Mouse (Mus musculus) heart, postnatal 25 days (tissue): ENCODE measurements around the gene Pdzd9. TPM values are rescaled to one million over a fixed set of nuclear protein-coding genes. Genes with fewer than 3 reads are reported as not detected.
"Not testable (repeated sequence)": the region's sequence is repeated elsewhere in the genome, so short reads cannot be mapped to it uniquely, and the experiment has no call there.

ENCODE experiments used
- DNase-seq: peaks from one replicate; pipeline ENCODE4 v3.0.0; 2022; ENCODE audit warnings: low spot score
- intact Hi-C: fragments of 180-260 bp; cut with DNase I; formaldehyde crosslinking; loops from one replicate; pipeline ENCODE4 v1.15.1; 2025
- total RNA-seq, 2 experiments: library from RNA; stranded (reverse); gene quantifications; 2 replicates each; pipeline ENCODE4 v1.2.3; 2021

Gene Pdzd9
- not detected for total RNA-seq

DNA sequence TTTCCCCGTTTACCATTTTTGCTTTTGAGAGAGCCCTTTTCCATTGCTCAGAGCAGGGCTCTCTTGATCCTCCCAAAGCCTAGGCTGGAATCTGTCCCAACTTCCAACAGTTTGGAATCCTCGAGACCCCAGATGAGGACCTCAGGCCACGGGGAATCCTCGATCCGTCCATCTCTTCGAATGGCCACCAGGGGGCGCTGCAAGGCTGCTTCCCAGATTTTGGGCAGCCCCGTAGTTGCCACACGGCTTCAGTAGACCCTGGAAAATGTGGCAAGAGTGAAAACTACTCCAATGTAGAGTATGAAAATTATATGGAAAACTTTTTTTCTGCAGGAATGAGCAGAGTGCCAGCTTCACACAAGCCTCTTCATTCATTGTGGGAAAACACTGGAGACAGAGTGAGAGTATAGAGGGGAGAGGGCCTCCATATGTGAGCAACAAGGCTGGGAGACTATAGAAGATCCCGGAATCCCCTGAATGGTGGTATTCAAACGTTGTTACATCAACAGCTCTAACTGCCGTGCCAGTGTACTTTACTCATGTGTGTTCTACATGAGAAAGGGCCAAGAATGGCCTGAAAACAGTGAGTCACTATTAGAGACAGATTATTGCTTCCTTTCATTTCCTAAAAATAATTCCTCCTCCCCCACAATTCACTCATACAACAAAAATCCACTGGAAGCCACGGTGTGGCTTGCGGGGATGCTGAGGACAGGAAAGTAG lies at the start of gene Pdzd9:
TSS of gene Pdzd9 (minus strand) at position 191 of the 723 bp plus-strand sequence.
- DNase-seq = peak; percentile 27
- intact Hi-C loops = loop anchor here (1.0 to 2.0 kb wide), 3 partner anchors 56 to 152 kb away; no protein-coding TSS in a partner anchor

DNA sequence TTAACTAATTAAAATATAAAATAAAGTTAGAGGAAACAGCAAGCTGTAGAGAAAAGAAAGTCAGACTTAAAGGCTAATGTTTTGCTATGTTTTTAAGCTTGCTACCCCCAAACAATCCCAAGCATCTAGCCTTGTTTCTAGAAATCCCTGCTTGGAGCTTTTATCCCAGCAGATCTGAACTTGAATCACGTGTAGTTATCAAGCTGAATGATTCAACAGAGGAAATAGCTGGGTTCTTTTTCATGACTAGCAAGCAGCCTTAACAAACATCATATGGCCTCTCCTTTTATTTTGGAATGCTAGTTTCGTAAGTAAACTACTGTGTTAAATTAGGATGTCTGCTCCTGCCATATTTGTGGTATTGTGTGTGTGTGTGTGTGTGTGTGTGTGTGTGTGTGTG lies 47.1 kb upstream of the Pdzd9 start:
- intact Hi-C loops = loop anchor here (5.0 kb wide), 1 partner anchor 40 kb away; the partner anchor contains the start of gene Mosmo
- DNase-seq = no peak

DNA sequence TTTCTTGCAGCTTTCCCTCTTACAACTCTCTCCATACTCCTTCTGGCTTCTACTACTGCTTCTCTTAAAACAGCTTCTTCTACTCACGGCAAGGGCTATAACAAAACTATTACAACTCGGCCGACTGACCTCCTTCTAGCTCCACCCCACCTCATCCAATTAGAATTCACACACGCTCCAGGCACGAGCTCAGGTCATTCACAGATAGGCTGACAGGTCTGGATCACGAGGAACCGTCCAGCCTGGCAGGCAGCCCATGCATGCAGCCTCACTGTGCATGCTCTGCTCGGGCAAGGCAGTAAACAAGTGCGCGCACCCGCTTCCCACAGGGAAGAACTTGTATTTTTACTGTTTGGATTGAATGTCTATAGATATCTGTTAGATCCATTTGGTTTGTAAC lies 43.8 kb upstream of the Pdzd9 start:
- intact Hi-C loops = not testable (repeated sequence)

DNA sequence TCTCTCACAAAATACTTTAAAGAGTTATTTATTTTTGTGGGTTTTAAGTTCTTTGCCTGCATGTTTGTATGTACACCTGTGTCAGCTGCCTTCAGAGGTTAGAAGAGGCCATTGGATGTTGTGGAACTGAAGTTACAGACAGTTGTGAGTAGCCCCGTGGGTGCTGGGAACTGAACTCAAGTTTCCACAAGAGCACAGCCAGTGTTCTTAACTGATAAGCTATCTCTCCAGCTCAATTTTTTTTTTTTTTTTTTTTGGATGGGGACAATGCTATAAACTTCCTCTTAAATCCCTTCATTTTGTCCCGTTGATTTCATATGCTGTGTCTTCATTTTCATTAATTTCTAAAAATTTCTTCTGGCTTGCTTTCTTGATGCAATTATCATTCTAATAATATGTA lies 43.1 kb upstream of the Pdzd9 start:
- intact Hi-C loops = no loop called here
- no peak for DNase-seq

More for the DNA sequence above, 43.8 kb upstream of the Pdzd9 start:
- DNase-seq = not testable (repeated sequence)

DNA sequence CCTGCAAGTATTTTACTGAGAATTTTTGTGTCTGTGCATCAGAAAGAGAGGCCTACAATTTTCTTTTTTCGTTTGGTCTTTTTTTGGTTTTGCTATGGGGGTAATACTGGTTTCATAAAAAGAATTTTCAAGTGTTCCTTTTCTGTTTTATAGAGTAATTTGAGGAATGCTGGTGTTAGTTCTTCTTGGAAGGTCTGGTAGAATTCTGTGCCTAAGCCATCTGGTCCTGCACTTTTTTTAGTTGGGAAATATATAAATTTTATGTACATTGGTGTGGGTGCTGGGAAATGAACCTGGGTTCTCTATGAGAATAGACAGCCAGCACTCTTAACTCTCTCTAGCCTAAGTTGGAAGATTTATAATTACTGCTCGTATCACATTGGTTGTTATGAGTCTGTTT lies 41.9 kb upstream of the Pdzd9 start:
- intact Hi-C loops = no loop called here
- DNase-seq = no peak

DNA sequence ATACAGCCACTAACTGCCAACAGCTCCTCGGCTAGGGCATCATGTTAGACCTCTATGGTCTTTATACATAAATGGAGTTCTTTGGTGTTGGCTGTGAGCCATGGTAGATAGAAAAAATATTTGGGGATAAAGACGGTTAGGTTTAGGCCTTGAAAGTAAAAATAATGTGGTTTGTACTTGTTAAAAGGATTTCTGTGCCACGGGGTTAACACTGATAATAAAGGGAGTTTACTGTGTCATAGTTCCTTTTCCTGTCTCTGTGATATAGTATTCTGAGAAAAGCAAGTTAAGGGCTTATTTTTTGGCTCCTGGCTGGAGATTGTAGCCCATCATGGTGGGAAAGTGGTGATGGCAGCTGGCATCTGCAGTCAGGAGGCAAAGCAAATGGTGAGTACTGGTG lies 33.7 kb upstream of the Pdzd9 start:
- intact Hi-C loops = no loop called here

DNA sequence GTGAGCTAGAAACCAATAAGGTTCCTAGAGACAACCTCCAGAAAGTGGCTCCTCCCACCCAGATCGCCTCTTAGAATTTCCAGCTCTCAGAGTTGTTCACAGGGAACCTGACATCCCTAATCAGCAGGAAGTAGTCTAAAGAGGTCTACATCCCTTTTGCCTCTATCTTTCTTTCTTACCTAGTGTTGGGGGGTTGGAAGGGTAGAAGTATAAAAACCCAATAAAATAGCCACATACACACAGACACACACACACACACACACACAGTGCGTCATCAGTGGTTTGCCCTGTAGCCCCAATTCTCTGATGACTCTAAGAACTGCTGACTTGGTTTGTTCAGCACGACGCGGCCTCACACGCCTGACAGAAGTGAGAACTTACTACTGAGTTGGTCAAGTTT lies 29.4 kb upstream of the Pdzd9 start:
- DNase-seq = no peak
- intact Hi-C loops = no loop called here

More for the DNA sequence above, 33.7 kb upstream of the Pdzd9 start:
- no peak for DNase-seq

DNA sequence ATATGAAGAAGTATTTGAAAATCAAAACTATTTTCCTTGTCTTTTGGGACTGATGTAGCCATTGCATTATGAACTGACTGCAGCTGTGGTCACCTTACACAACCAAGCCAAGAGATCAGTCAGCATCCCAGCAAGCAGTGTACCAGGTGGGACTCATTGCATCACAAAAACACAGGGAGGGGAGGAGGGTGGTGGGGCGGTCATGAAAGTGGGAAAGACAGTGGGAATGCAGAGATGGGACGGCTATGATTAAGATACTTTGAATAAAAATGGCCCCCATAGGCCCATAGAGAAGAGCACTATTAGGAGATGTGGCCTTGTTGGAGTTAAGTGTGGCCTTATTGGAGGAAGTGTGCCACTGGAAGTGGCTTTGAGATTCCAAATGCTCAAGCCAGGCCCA lies 26.2 kb upstream of the Pdzd9 start:
- no peak for DNase-seq
- intact Hi-C loops = no loop called here

DNA sequence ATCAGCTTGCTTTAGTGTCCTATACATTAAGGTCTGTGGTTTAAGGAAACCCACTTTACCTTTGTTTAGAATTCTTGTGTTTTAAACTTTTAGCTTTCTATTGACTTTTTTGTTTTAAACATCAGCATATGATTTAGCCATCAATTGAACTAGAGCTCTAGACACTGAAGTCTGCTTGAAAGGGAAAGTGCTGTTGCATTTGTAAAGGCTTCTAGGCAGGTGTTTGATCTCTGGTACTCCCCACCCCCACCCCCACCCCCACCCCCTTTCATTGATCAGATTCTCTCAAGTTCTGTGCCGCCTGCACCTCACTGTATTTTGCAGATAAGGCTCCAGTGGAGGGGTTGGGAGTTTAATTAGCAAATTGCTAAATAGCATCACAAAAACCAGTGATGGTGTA lies 25.5 kb upstream of the Pdzd9 start:
- DNase-seq = no peak
- intact Hi-C loops = no loop called here

DNA sequence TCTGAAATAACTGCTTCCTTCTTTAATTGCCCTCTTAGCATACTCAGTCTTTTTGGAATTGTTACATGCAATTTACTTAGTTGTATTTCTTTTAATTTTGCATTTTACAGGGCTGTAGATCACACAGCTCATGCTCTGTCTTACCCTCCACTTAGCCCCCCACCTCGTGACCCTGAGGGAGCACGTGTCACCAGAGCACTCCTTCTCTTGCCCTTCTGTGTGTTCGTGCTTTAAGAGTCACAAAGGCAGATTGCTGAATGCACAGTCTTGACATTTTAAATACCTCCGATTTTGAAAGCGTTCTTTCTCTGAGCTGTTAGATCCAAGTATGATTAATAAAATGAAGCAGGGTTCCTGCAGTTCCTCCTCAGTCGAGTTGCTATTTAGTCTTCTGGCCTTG lies 25.1 kb upstream of the Pdzd9 start:
- DNase-seq = no peak

DNA sequence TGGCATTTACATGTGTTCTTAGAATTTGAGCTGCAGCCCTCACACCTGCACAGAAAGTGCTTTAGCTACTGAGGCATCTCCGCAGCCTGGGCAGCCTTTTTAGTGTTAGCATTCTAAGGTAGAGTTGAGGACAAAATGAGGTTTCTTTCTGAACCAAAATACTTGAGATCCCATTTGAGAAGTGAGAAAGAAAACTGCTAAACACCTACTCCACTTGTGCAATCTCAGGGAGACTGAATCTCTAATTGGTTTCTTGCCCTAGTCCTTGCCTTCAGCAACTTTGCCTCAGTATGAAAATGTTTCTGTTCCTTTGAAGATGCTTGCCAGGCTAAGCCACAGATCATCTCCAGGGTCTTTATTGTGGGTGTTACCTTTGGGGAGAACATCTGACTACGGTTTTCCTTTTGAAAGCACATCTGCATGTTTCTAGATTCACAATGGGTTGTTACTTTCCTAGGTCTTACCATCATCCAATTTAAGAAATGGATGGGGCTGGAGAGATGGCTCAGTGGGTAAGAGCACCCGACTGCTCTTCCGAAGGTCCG lies 23.8 kb upstream of the Pdzd9 start:
- DNase-seq = no peak
- intact Hi-C loops = no loop called here

More for the DNA sequence above, 25.1 kb upstream of the Pdzd9 start:
- intact Hi-C loops = no loop called here

DNA sequence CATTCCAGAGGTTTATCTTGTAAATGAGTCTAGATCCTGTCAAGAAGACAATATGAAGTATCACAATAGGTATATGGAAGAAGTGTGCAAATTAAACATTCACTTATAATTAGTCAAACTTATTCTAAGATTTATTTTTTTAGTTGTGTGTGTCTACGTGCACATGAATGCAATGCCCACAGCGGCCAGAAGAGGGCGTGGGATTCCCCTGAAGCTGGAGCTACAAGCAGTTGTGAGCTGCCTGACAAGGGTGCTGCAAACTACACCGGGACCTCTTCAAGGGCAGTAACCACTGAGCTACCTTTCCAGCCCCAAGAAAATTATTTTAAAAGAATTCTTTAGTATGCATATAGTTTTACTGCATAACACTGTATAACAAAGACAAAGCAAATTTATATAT lies 20.5 kb upstream of the Pdzd9 start:
- intact Hi-C loops = no loop called here
- no peak for DNase-seq

DNA sequence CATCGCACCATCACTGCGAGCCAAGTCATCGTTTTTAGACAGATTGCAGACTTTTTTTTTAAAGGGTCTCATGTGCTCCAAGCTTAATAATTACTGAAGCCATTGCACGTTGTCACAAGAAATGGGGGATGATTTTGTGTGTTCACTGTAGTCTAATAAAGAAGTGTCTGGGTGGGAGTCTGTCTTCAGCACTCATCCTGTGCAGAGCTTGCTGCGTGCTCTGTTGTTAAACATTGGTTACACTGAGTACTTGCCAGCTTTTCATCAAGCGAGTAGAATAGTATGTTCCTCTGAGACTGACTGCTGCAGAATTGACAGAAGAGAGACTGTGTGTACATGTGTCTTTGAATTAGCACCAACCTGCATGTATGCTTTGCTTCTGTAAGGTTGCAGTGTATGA lies 15.1 kb upstream of the Pdzd9 start:
- no peak for DNase-seq
- intact Hi-C loops = no loop called here

DNA sequence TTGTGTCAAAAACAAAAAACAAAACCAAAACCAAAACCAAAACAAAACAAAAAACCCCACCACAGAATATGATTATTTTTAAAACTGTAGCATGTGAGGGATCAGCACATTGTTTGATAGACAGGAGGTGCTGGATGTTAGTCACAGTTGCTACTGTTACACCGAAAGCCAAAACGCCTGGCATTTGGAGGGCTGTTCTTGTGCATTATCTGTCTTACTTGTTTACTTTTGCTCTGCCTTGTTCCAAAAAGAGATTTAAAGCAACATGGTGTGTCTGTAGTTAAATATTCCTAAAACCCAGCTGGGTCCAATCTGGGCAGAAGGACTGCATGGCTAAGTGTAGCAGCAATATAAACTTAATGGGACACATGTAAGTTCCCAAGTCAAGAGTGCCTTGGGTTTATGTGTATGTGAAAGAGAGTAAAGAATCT lies 14.6 kb upstream of the Pdzd9 start:
- intact Hi-C loops = no loop called here
- DNase-seq = no peak

DNA sequence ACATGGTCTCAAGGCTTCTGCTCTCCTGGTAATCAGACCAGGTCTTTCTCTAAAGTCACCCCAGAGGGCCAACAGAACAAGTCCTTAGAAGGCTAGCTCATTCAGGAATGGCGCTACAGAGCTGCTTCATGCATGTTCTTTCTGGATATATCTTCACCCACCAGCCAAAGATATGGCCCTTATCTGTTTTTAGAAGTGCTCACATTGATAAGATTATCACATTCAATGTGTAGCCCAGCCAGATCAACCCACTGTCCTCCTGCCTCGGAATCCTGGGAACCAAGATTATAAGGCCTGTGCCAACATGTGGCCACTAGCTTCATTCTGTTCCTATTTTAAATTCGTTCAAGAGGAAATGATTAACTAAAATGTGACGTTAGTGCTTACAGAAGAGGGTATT lies 11.9 kb upstream of the Pdzd9 start:
- intact Hi-C loops = no loop called here
- DNase-seq = no peak

DNA sequence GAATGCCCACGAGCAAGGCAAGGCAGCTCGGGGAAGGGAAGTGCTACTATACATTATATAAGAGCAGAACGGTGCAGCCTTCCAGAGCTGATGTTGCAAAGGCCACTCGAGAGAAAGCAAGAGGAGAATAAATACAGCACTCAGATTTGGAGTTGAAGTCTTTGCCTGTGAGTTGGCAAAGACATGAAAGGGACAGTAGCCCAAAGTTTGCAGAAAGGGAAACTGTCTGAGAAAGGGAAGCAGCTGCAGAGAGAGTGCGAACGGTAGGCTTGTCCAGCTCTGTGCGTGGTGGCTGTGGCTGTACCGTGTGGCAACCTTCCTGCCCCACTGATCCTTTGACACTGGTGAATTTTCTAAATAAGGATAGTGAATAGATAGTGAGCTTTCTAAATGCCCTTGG lies 8.9 kb upstream of the Pdzd9 start:
- DNase-seq = no peak
- intact Hi-C loops = loop anchor here (5.0 kb wide), 1 partner anchor 38 kb away; no protein-coding TSS in a partner anchor

DNA sequence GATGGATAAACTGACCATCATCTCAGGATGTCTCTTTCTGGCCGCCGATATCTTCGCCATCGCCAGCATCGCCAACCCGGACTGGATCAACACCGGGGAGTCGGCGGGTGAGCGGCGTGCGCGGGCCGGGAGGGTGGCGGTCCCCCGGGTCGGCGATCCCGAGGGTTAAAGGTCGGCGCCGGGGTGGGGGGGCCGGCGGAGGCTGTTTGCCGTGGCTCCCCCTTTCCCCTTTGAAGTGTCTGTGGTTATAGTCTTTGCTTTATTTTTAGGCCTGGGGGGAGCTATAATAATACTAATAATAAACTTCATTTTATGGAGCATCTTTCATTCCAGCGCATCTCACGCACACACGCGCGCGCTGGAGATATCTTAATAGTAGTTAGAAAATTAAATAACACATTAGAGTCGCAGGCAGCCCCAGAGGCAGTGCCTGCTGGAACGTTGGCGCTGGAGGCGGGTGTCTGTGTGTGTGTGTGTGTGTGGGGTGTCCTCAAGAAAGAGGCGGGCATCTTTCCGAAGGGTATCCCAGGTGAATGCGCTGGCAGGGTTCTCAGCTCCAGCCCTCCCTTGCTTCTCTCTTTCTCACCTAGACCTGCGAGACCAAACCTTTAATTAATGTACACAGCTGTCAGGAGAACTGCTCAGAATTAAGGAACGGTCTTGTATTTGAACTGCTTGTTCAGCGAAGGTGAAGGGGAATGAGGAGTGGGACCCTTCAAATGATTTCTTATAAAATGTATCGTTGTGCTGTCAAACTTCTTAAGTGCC lies 7.8 kb upstream of the Pdzd9 start:
- peak; percentile 12 for DNase-seq
- intact Hi-C loops = loop anchor here (5.0 kb wide), 1 partner anchor 39 kb away; no protein-coding TSS in a partner anchor

DNA sequence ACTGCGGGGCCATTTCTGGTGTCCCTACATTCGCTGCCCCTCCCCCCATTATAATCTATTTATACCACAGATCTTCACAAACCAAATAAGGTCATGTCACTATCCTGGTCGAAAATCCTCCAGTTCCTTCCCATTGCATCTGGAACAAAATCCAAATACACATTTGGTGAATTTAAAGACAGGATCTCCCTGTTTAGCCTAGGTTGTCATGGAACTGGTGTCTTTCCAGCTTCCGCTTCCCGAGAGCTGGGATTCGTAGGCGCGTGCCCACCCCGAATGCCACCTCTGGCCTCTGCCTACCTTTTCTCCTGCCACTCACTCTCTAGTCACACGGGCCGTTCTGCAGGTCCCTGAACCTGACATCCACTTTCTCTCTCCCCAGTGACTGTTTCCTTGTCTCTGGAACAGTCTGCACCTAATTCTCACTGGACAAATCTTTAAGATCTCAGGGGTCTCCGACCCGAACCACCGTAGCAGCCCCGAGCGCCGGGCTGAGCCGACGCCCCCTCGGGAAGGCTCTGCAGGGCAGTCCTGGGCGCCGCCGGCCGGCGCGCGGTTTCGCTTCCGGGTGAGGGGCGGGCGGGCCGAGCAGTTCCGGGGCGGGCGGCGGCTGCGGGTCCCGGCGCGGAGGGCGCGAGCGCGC lies 7.0 kb upstream of the Pdzd9 start, which contains the start of gene Mosmo:
TSS of gene Mosmo (plus strand) at position 618 of the 643 bp plus-strand sequence.
- peak; percentile 55 for DNase-seq
- intact Hi-C loops = loop anchor here (5.0 kb wide), 1 partner anchor 40 kb away; no protein-coding TSS in a partner anchor

DNA sequence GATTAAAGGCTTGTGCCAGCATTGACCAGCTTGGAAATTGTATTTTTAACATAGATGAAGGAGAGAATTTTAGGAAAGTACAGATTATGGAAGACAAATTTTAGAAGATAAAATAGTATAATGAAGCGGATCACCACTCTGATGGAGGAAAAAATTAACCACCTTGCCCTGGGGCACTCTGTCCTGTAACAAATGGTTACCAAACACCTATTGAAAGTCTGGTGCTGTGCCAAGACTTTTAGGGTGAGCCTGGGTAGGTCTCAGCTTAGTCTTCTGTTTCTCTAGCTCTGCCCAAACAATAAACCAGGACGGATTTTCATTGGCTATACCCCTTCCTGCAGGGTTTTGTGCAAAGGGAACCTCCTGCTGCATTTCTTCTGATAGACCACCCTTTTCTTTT lies 1.1 kb upstream of the Pdzd9 start:
- intact Hi-C loops = loop anchor here (2.0 kb wide), 2 partner anchors 56 to 152 kb away; no protein-coding TSS in a partner anchor
- DNase-seq = no peak

DNA sequence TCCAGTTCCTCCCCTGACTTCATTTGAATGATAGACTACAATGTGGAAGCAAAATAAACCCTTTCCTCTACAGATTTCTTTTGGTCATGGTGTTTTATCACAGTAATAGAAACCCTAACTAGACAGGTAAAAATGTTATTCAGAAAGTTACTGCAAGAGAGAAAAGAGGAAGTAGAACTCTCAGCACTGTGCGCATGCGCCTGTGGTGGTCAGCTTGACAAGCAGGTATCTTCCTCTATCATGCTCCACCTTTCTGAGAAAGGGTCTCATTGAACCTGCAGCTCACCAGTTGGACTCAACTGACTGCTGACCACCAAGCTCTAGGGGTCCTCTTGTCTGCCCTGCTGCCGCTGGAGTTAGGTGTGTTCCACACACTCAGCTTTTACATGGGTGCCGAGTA lies 8.1 kb downstream of the Pdzd9 start:
- intact Hi-C loops = no loop called here
- no peak for DNase-seq
